Mouse (Mus musculus) bone marrow, adult 2 months (tissue): Measurements from ENCODE around the gene Man1b1. TPM values are rescaled to one million over a fixed set of nuclear protein-coding genes. Genes with fewer than 3 reads are reported as not detected.

Experiments used
- H3K27ac ChIP-seq: fragments of 200-500 bp; 2 replicates; pipeline ENCODE4 v1.5.1; 2012; ENCODE audit warnings: low read depth, mild to moderate bottlenecking, control low read depth, inconsistent platforms, low read length; ENCODE audit not compliant: control insufficient read depth, poor library complexity, insufficient read depth
- H3K4me1 ChIP-seq: fragments of 200-500 bp; 2 replicates; pipeline ENCODE4 v1.6.1; 2011; ENCODE audit warnings: low read length; ENCODE audit not compliant: control insufficient read depth, insufficient read depth
- H3K4me3 ChIP-seq: fragments of 200-500 bp; replicated peaks from 2 replicates; pipeline ENCODE3; 2011; ENCODE audit warnings: mild to moderate bottlenecking, low read depth, low read length, control low read depth; ENCODE audit not compliant: control insufficient read depth
- CTCF ChIP-seq: fragments of 200-500 bp; IDR thresholded peaks from 2 replicates; pipeline ENCODE4 v1.5.1; 2011; ENCODE audit warnings: low read length, control low read depth; ENCODE audit not compliant: control insufficient read depth, insufficient read depth
- POLR2A ChIP-seq: fragments of 200-500 bp; IDR thresholded peaks from 2 replicates; pipeline ENCODE4 v1.6.1; 2011; ENCODE audit warnings: low read depth, mild to moderate bottlenecking, control low read depth, low read length, borderline replicate concordance; ENCODE audit not compliant: control insufficient read depth
- WGBS: fragments of 180-500 bp; shearing (Covaris S2); methylation state at CpG from one replicate; pipeline ENCODE4 v1.1.7; 2018; 5-methylcytosine and 5-hydroxymethylcytosine counted together
- polyA plus RNA-seq: library from polyadenylated mRNA; stranded (reverse); fragments of >200 nt; gene quantifications from 2 replicates; pipeline ENCODE4 v1.2.4, GENCODE M21; 2011; ENCODE audit warnings: low replicate concordance; ENCODE audit not compliant: missing spikeins, insufficient read depth, insufficient read length

Man1b1 gene
- polyA plus RNA-seq, 1 experiment: 33.0 TPM

GRCm38 (mm10) chr2:25318971-25319773, 13.0 kb upstream of the Man1b1 start, which contains the start of gene Grin1:
Grin1 (minus strand) TSS chr2:25319187.
- no peaks in the 10 kb centered on the region; the same call in 1 of the 2 replicates for H3K4me1 ChIP-seq
- no peak within 1 kb of the TSS for H3K4me3 ChIP-seq
- 12% methylated on average over 56 of the region's 58 CpGs for whole genome bisulfite sequencing
- TF ChIP-seq POLR2A: no peak
- no peak for TF ChIP-seq CTCF
- H3K27ac ChIP-seq: no peak within 1 kb of the TSS

- Histone ChIP-seq H3K4me1 (no peaks in the 10 kb centered on the region; the same call in 1 of the 2 replicates), H3K4me3 (no peak overlapping the region), H3K27ac (no peak overlapping the region)
- no peak for TF ChIP-seq CTCF
- TF ChIP-seq POLR2A: no peak
- 32% methylated on average over 2 of the region's 2 CpGs for WGBS
These were observed 12.1 kb upstream of the Man1b1 start for GRCm38 (mm10) chr2:25320084-25320483.

- no peak for TF ChIP-seq CTCF
- no peak for TF ChIP-seq POLR2A
- 61% methylated on average over 2 of the region's 2 CpGs for WGBS
- Histone ChIP-seq H3K4me1 (no peaks in the 10 kb centered on the region), H3K27ac (no peak overlapping the region), H3K4me3 (no peak overlapping the region)
These were observed 6.1 kb upstream of the Man1b1 start for GRCm38 (mm10) chr2:25326036-25326435.

GRCm38 (mm10) chr2:25328440-25328839, 3.7 kb upstream of the Man1b1 start:
- Histone ChIP-seq H3K27ac (no peak overlapping the region), H3K4me1 (peaks cover 2% of the 10 kb centered on the region; the same call in 1 of the 2 replicates), H3K4me3 (no peak overlapping the region)
- peak; percentile 36 for TF ChIP-seq CTCF
- TF ChIP-seq POLR2A: no peak
- 49% methylated on average over 7 of the region's 7 CpGs for WGBS

GRCm38 (mm10) chr2:25331470-25331869, 668 bp upstream of the Man1b1 start:
- TF ChIP-seq CTCF: no peak
- TF ChIP-seq POLR2A: no peak
- Histone ChIP-seq H3K4me1 (peaks cover 4% of the 10 kb centered on the region; the same call in 1 of the 2 replicates), H3K27ac (no peak overlapping the region), H3K4me3 (no peak overlapping the region)
- 42% methylated on average over 9 of the region's 9 CpGs for WGBS

- TF ChIP-seq CTCF: no peak
- TF ChIP-seq POLR2A: no peak
- Histone ChIP-seq H3K4me3 (peak overlapping the region; percentile 2), H3K27ac (no peak overlapping the region), H3K4me1 (peaks cover 4% of the 10 kb centered on the region; the same call in 1 of the 2 replicates)
- 76% methylated on average over 2 of the region's 2 CpGs for WGBS
These were observed 1.4 kb downstream of the Man1b1 start for GRCm38 (mm10) chr2:25333569-25333968.

- H3K4me3 ChIP-seq: no peak overlapping the region
- no peak for TF ChIP-seq CTCF
- no peak for TF ChIP-seq POLR2A
- H3K27ac ChIP-seq: no peak overlapping the region
- 55% methylated on average over 6 of the region's 6 CpGs for WGBS
- H3K4me1 ChIP-seq: peaks cover 2% of the 10 kb centered on the region; the same call in 1 of the 2 replicates
These were observed 6.2 kb downstream of the Man1b1 start for GRCm38 (mm10) chr2:25338303-25338702.

GRCm38 (mm10) chr2:25348162-25348561, 16.0 kb downstream of the Man1b1 start:
- no peak overlapping the region for H3K4me3 ChIP-seq
- H3K27ac ChIP-seq: no peak overlapping the region
- 83% methylated on average over 7 of the region's 7 CpGs for WGBS
- no peaks in the 10 kb centered on the region for H3K4me1 ChIP-seq
- TF ChIP-seq POLR2A: no peak
- TF ChIP-seq CTCF: no peak
